Mouse (Mus musculus): ENCODE measurements around the gene Ing4.

DNA sequence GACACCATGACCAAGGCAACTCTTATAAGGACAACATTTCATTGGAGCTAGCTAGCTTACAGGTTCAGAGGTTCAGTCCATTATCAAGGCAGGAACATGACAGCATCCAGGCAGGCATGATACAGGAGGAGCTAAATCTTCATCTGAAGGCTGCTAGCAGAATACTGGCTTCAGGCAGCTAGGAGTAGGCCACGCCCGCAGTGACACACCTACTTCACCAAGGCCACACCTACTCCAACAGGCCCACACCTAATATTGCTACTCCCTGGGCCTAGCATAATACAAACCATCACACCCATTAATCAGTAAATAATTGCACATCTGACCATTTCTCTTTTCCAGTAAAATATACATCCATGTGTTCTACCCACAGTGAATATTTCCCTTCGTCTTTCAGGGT lies 21.9 kb upstream of the Ing4 start:
- TF ChIP-seq CTCF (IDR thresholded peaks at IDR 0.05; ENCODE audit: low read depth, low read length) (no peak), GATA1 (IDR thresholded peaks at IDR 0.05; ENCODE audit: borderline replicate concordance, low read length) (no peak), TAL1 (conservative IDR thresholded peaks at IDR 0.05; ENCODE audit: low read depth, low read length) (no peak), POLR2AphosphoS5 (IDR thresholded peaks at IDR 0.05; ENCODE audit: insufficient replicate concordance, low read depth, low read length) (no peak)

Measured in G1E (cell line).